Comparison of ENCODE assay signal across 11 mouse cellular contexts in the genomic region with DNA sequence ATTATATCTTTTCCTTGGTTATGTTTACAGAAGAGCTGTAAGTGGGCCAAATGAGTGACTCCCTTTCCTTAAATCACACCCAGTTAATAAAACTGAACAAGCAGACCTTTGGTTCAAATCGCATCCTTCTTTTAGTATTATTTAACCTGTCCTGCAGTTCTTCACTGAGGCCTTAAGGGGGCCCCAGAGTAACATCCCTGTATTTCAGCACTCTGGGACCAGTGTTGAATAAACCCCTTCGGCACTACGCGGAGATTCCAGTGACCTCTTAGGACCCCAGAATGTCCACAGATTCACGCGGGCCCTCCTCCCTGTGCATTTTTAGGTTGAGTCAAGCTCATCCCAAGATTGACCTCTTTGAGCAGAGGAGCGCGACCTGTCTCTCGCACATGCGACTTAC.
DNase-seq lines count a peak whose midpoint lies in the region; ATAC-seq and TF ChIP-seq lines count a peak whose summit lies in the region.
"Had no signal": no experiment of that assay in that cellular context is flagged by ENCODE, and none has a peak within 500 bp of the region (broad histone marks: within the 10 kb centered on the region; RNA-seq: fewer than 3 reads in every experiment).

No protein-coding gene starts in this region.

- H3K27me3 ChIP-seq in kidney, embryonic 14.5 days (ENCODE audit: control insufficient read depth, insufficient read depth, low read length): no peaks in the 10 kb centered on the region
- H3K27me3 ChIP-seq in E14TG2a.4 (ENCODE audit: insufficient read depth, low read length): no peaks in the 10 kb centered on the region
- H3K27me3 ChIP-seq in thymus, adult 2 months (ENCODE audit: control insufficient read depth, insufficient read depth, low read length): no peaks in the 10 kb centered on the region
- H3K27me3 ChIP-seq in cerebellum, adult 2 months (ENCODE audit: control insufficient read depth, insufficient read depth, low read length): no peaks in the 10 kb centered on the region
- H3K27me3 ChIP-seq: lung, embryonic 15.5 days had no signal

- no peak overlapping the region for H3K4me2 ChIP-seq in kidney, embryonic 14.5 days (replicated peaks; ENCODE audit: low read depth, low read length)
- H3K4me2 ChIP-seq: lung, embryonic 15.5 days had no signal

- no peaks in the 10 kb centered on the region for H3K9me3 ChIP-seq in kidney, embryonic 14.5 days (ENCODE audit: control insufficient read depth, low read length)
- H3K9me3 ChIP-seq in E14TG2a.4 (ENCODE audit: low read length): no peaks in the 10 kb centered on the region
- H3K9me3 ChIP-seq: lung, embryonic 15.5 days had no signal

- WGBS in kidney, embryonic 14.5 days: 51% methylated on average over 10 of the region's 10 CpGs
- 74% methylated on average over 10 of the region's 10 CpGs for WGBS in thymus, adult 2 months
- WGBS in cerebellum, adult 2 months: 78% methylated on average over 10 of the region's 10 CpGs

- 0 out of 2 replicates have a peak, but pooled peaks have one; percentile 32 for ATAC-seq in kidney, embryonic 14.5 days (ENCODE audit: low FRiP score, low TSS enrichment)
- ATAC-seq in granulocyte monocyte progenitor cell, adult 5-6 weeks (replicated peaks; ENCODE audit: poor library complexity, severe bottlenecking): peak; percentile 75

- H3K4me3 ChIP-seq in kidney, embryonic 14.5 days (ENCODE audit: low read length): no peak overlapping the region
- H3K4me3 ChIP-seq in E14TG2a.4 (replicated peaks; ENCODE audit: low read length): no peak overlapping the region
- no peak overlapping the region for H3K4me3 ChIP-seq in thymus, adult 2 months (ENCODE audit: control insufficient read depth, insufficient read depth, low read length)
- H3K4me3 ChIP-seq in cerebellum, adult 2 months (replicated peaks; ENCODE audit: insufficient read depth, low read depth, low read length): no peak overlapping the region
- H3K4me3 ChIP-seq: lung, embryonic 15.5 days had no signal

- no peak overlapping the region for H3K27ac ChIP-seq in kidney, embryonic 14.5 days (ENCODE audit: low read depth, low read length)
- H3K27ac ChIP-seq in thymus, adult 2 months (ENCODE audit: control insufficient read depth, insufficient read depth, low read length): no peak overlapping the region
- no peak overlapping the region for H3K27ac ChIP-seq in cerebellum, adult 2 months (ENCODE audit: insufficient read depth, low read length)
- H3K27ac ChIP-seq: lung, embryonic 15.5 days had no signal

- no peak for DNase-seq in kidney, adult 18-20 months
- DNase-seq in NIH3T3 (ENCODE audit: low read depth): peak; percentile 33
- DNase-seq in thymus, adult 2 months: no peak
- DNase-seq in cerebellum, adult 2 months: no peak
- no peak for DNase-seq in right cerebral cortex, postnatal 25 days
- DNase-seq: cerebellum, postnatal 36 days; layer of hippocampus, postnatal 36 days had no signal

- H3K36me3 ChIP-seq in kidney, embryonic 14.5 days (ENCODE audit: control insufficient read depth, insufficient read depth, low read length): no peaks in the 10 kb centered on the region
- no peaks in the 10 kb centered on the region for H3K36me3 ChIP-seq in E14TG2a.4 (ENCODE audit: insufficient read depth, low read length)
- no peaks in the 10 kb centered on the region for H3K36me3 ChIP-seq in thymus, adult 2 months (ENCODE audit: control insufficient read depth, insufficient read depth, low read length)
- H3K36me3 ChIP-seq: lung, embryonic 15.5 days had no signal

- H3K9ac ChIP-seq in kidney, embryonic 14.5 days (ENCODE audit: low read depth, low read length): no peak overlapping the region
- H3K9ac ChIP-seq: lung, embryonic 15.5 days had no signal

- no peak for TF ChIP-seq POLR2A in thymus, adult 2 months (IDR thresholded peaks at IDR 0.05; ENCODE audit: control insufficient read depth, extremely low read depth, insufficient read depth, low read length, poor library complexity)
- TF ChIP-seq POLR2A in cerebellum, adult 2 months (IDR thresholded peaks at IDR 0.05; ENCODE audit: borderline replicate concordance, insufficient read depth, low read length): no peak

- TF ChIP-seq CTCF in E14TG2a.4 (conservative IDR thresholded peaks at IDR 0.05; ENCODE audit: low read length): peak; percentile 66
- TF ChIP-seq CTCF in thymus, adult 2 months (IDR thresholded peaks at IDR 0.05; ENCODE audit: borderline replicate concordance, control insufficient read depth, extremely low read depth, insufficient read depth, low read length, poor library complexity): no peak
- no peak for TF ChIP-seq CTCF in cerebellum, adult 2 months (IDR thresholded peaks at IDR 0.05; ENCODE audit: borderline replicate concordance, insufficient read depth, low read depth, low read length)

- H3K4me1 ChIP-seq in kidney, embryonic 14.5 days (ENCODE audit: control insufficient read depth, insufficient read depth, low read length): no peaks in the 10 kb centered on the region
- H3K4me1 ChIP-seq in E14TG2a.4 (replicated peaks; ENCODE audit: low read depth, low read length): no peaks in the 10 kb centered on the region
- H3K4me1 ChIP-seq in thymus, adult 2 months (replicated peaks; ENCODE audit: control insufficient read depth, insufficient read depth, low read length): no peaks in the 10 kb centered on the region
- no peaks in the 10 kb centered on the region for H3K4me1 ChIP-seq in cerebellum, adult 2 months (ENCODE audit: control insufficient read depth, insufficient read depth, low read length)
- H3K4me1 ChIP-seq: lung, embryonic 15.5 days had no signal
